Comparison of ENCODE assay signal across 8 mouse cellular contexts in the genomic region with DNA sequence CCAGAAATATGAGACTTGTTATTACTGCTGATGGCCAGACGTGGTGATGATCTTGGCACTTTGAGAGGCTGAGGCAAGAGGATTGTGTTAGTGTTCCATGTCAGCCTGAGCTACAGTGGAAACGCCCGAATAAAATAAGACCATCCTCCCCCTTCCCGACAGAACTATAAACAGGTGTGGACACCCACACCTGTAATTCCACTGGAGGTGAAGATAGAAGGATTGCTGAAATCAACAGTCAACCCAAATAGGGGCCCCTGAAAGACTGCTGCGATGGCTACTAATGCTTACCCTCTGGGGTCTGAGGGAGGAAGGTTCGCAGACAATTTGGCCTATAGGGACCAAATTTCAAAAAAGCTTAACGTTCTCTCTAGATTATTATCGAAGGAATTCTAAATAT. TPM values are rescaled to one million over a fixed set of nuclear protein-coding genes. Genes with fewer than 3 reads are reported as not detected.
DNase-seq lines count a peak whose midpoint lies in the region; ATAC-seq lines count a peak whose summit lies in the region.

No protein-coding gene starts in this region.

- H3K36me3 ChIP-seq in kidney, embryonic 16.5 days (ENCODE audit: insufficient read depth, low read length): peaks cover 22% of the 10 kb centered on the region; the same call in 1 of the 2 replicates
- peaks cover 18% of the 10 kb centered on the region for H3K36me3 ChIP-seq in forebrain, embryonic 15.5 days
- H3K36me3 ChIP-seq in macrophage (ENCODE audit: inconsistent target): peaks cover 20% of the 10 kb centered on the region

- H3K9ac ChIP-seq in kidney, embryonic 16.5 days (replicated peaks; ENCODE audit: low read length): peak overlapping the region; percentile 93
- H3K9ac ChIP-seq in forebrain, embryonic 15.5 days (replicated peaks): peak overlapping the region; percentile 77

- H3K4me1 ChIP-seq in kidney, embryonic 16.5 days (ENCODE audit: insufficient read depth, low read length): peaks cover 21% of the 10 kb centered on the region
- H3K4me1 ChIP-seq in forebrain, embryonic 15.5 days: peaks cover 31% of the 10 kb centered on the region

- H3K4me2 ChIP-seq in kidney, embryonic 16.5 days (replicated peaks; ENCODE audit: low read depth, low read length): peak overlapping the region; percentile 96
- H3K4me2 ChIP-seq in forebrain, embryonic 15.5 days (replicated peaks): peak overlapping the region; percentile 87

- peak overlapping the region; percentile 94 for H3K27ac ChIP-seq in kidney, embryonic 16.5 days (ENCODE audit: low read length)
- H3K27ac ChIP-seq in forebrain, embryonic 15.5 days (replicated peaks): peak overlapping the region; percentile 84
- H3K27ac ChIP-seq in macrophage: peak overlapping the region; percentile 72

- no peak for DNase-seq in kidney, postnatal 14 days
- peak; percentile 3 for DNase-seq in Muller cell, postnatal 12 days (ENCODE audit: inconsistent ontology term)
- no peak for DNase-seq in layer of hippocampus, postnatal 14 days (ENCODE audit: low spot score in 2 of 2)
- no peak for DNase-seq in adrenal gland, postnatal 25 days
- no peak for DNase-seq in frontal cortex, postnatal 14 days (ENCODE audit: low spot score in 2 of 2)

- H3K79me2 ChIP-seq in macrophage (ENCODE audit: inconsistent target): peaks cover 55% of the 10 kb centered on the region

- no peak for ATAC-seq in kidney, embryonic 16.5 days (ENCODE audit: low FRiP score, low TSS enrichment)
- ATAC-seq in forebrain, embryonic 15.5 days (replicated peaks): peak; percentile 9; the same call in 1 of the 2 replicates

- no peaks in the 10 kb centered on the region for H3K27me3 ChIP-seq in kidney, embryonic 16.5 days (ENCODE audit: insufficient read depth, low read length)
- no peaks in the 10 kb centered on the region for H3K27me3 ChIP-seq in forebrain, embryonic 15.5 days

- no peaks in the 10 kb centered on the region for H3K9me3 ChIP-seq in kidney, embryonic 16.5 days (ENCODE audit: low read length)
- H3K9me3 ChIP-seq in forebrain, embryonic 15.5 days: no peaks in the 10 kb centered on the region

- H3K4me3 ChIP-seq in kidney, embryonic 16.5 days (ENCODE audit: low read length): peak overlapping the region; percentile 93
- H3K4me3 ChIP-seq in forebrain, embryonic 15.5 days: peak overlapping the region; percentile 95
- H3K4me3 ChIP-seq in macrophage (ENCODE audit: inconsistent target): peak overlapping the region; percentile 97

- WGBS in kidney, embryonic 16.5 days: 10% methylated on average over 8 of the region's 8 CpGs
- WGBS in forebrain, embryonic 15.5 days: 14% methylated on average over 8 of the region's 8 CpGs
- WGBS in macrophage (ENCODE audit: missing documents): 9% methylated on average over 8 of the region's 8 CpGs

RNA-seq across cellular contexts. Expression of a gene that starts 27.3 kb away (rescaled TPM):
- 72.2 and 73.6 TPM in 2 replicates for polyA plus RNA-seq in kidney, embryonic 16.5 days (2015; fragmentation: Nextera tagmentation; extraction: Ambion mirVana)
- polyA plus RNA-seq in forebrain, embryonic 15.5 days (2015; fragmentation: Nextera tagmentation; extraction: Ambion mirVana): 79.5 and 85.6 TPM in 2 replicates
- 1,000 to 10,000 TPM in 1 of 26 experiments, 100 to 1,000 TPM in 25; 321 to 1,248 (median 606) TPM for total RNA-seq in macrophage (2018; cell fraction: chromatin; rRNA removed)
- 100 to 1,000 TPM; 105 to 262 (median 140) TPM for total RNA-seq in macrophage (2018; cell fraction: cytosol; rRNA removed)
- 100 to 1,000 TPM; 171 to 726 (median 319) TPM for total RNA-seq in macrophage (2018; cell fraction: nucleus; rRNA removed)
- polyA plus RNA-seq in macrophage (2018): 106 to 123 TPM (median 108 TPM) in 3 replicates
- total RNA-seq in layer of hippocampus, postnatal 14 days (2021): 100 to 1,000 TPM; 154 to 171 TPM
- 182 and 200 TPM in 2 replicates for total RNA-seq in adrenal gland, postnatal 25 days (2021)

RNA-seq across cellular contexts. Expression of a gene that starts 27.3 kb away (rescaled TPM):
- 27.6 and 32.7 TPM in 2 replicates for polyA plus RNA-seq in kidney, embryonic 16.5 days (2015; fragmentation: Nextera tagmentation; extraction: Ambion mirVana)
- polyA plus RNA-seq in forebrain, embryonic 15.5 days (2015; fragmentation: Nextera tagmentation; extraction: Ambion mirVana): 37.9 and 38.8 TPM in 2 replicates
- total RNA-seq in macrophage (2018; cell fraction: chromatin; rRNA removed): 100 to 1,000 TPM in 1 of 26 experiments, 10 to 100 TPM in 25; 22.9 to 102 (median 56.0) TPM
- 10 to 100 TPM; 29.5 to 65.8 (median 44.7) TPM for total RNA-seq in macrophage (2018; cell fraction: cytosol; rRNA removed)
- 100 to 1,000 TPM in 8 of 26 experiments, 10 to 100 TPM in 18; 46.7 to 154 (median 90.0) TPM for total RNA-seq in macrophage (2018; cell fraction: nucleus; rRNA removed)
- 15.7 to 25.8 TPM (median 19.1 TPM) in 3 replicates for polyA plus RNA-seq in macrophage (2018)
- total RNA-seq in layer of hippocampus, postnatal 14 days (2021): 10 to 100 TPM; 83.6 to 88.6 TPM
- 45.8 and 58.2 TPM in 2 replicates for total RNA-seq in adrenal gland, postnatal 25 days (2021)

RNA-seq across cellular contexts. Expression of a gene that starts 27.3 kb away (rescaled TPM):
- 122 and 123 TPM in 2 replicates for polyA plus RNA-seq in kidney, embryonic 16.5 days (2015; fragmentation: Nextera tagmentation; extraction: Ambion mirVana)
- 109 and 115 TPM in 2 replicates for polyA plus RNA-seq in forebrain, embryonic 15.5 days (2015; fragmentation: Nextera tagmentation; extraction: Ambion mirVana)
- total RNA-seq in macrophage (2018; cell fraction: chromatin; rRNA removed): 10 to 100 TPM; 13.5 to 41.1 (median 27.0) TPM
- 10 to 100 TPM; 17.3 to 28.5 (median 24.7) TPM for total RNA-seq in macrophage (2018; cell fraction: cytosol; rRNA removed)
- total RNA-seq in macrophage (2018; cell fraction: nucleus; rRNA removed): 10 to 100 TPM; 12.1 to 51.7 (median 21.6) TPM
- polyA plus RNA-seq in macrophage (2018): 20.9 to 65.1 TPM (median 23.6 TPM) in 3 replicates
- 10 to 100 TPM; 45.7 to 48.2 TPM for total RNA-seq in layer of hippocampus, postnatal 14 days (2021)
- 61.4 and 68.9 TPM in 2 replicates for total RNA-seq in adrenal gland, postnatal 25 days (2021)
